Mouse (Mus musculus) cerebellum, postnatal 25 days (tissue): Measurements from ENCODE around the gene Adamts13.

Experiments used
- DNase-seq, 2 experiments: peaks; one replicate each; pipeline ENCODE4 v3.0.0; 2021; ENCODE audit warnings: mixed read lengths in 2 of 2

The Adamts13 gene

DNA sequence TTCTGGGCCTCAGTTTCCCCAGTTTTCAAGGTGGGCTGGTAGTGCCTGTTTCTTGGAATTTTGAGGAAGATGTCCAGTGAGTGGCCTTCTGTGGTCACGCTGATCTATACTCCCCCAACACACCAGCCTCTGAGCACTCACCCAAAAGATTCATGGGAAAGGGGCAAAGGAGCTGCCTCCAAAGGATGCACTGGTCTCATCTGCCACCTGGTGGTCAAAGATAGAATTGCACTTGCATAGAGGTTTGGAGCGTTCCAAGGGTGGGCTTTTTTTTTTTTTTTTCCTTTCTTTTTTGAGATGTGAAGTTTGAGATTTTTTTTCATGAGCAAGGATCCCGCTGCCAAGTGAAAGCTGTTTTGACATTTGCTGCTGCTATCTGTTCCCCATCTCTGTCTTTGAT lies 65.4 kb downstream of the Adamts13 start:
- DNase-seq, result peak; percentile 65 to 86

- peak; percentile 34 to 53 for DNase-seq
These were observed 66.1 kb downstream of the Adamts13 start for GRCm38 (mm10) chr2:27039286-27039685.

DNA sequence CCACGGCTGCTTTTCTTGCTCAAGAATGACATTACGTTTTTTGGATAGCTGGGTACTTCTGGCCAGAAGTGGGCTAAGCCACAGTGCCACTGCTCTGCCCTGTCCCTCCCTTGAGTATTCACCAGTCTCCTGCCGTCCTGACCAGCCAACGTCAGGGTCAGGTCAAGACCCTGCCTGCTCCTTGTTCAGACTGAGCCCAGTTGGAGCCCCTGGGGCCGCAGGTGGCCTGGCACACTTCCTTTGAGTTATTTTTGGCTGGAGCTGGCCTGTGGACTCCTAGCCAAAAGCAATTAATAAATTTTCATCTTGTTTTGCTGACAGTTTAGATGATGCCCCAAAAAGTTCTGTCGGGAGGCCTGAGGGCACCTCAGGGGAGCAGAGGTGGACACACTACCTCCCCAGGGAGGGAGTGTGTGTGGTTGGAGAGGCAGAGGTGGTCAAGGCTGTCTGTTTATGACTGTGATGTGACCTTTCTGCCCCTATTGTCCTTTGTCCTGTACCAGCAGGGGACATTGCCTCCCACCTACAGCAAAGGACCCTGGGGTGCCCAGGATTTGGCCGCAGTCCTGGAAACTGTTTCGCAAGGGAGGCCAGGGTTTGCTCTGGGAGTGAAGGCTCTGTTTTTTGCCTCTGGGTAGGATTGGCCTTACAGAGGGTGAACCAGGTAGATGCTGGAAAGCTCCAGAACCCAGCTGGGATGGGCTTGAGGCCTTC lies 69.1 kb downstream of the Adamts13 start:
- DNase-seq, result no peak

DNA sequence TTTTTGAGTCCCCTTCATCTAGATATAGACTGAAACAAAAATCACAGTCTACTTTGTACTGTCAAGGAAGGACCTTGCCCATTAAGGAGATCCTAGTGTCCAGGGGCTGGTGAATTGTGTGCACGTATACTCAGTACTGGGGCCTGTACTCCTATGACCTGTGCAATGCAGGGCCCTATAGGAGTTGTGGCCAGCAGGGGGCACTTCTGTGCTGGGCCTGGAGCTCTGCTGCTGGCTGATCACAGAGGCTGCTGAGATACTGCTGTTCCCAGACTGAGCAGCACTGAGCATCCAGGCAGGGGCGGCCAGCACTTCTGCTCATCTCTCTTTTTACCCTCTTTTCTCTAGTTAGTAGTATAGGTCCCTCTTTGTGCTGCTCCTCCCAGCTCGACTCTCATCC lies 70.2 kb downstream of the Adamts13 start:
- peak; percentile 85 to 93 for DNase-seq

GRCm38 (mm10) chr2:27044166-27044565 lies 71.0 kb downstream of the Adamts13 start:
- DNase-seq, result no peak

GRCm38 (mm10) chr2:27044641-27045040 lies 71.4 kb downstream of the Adamts13 start:
- no peak for DNase-seq

GRCm38 (mm10) chr2:27045979-27046770 lies 73.0 kb downstream of the Adamts13 start:
- no peak for DNase-seq

GRCm38 (mm10) chr2:27049408-27049807 lies 76.2 kb downstream of the Adamts13 start:
- DNase-seq, result no peak

- no peak for DNase-seq
These were observed 85.0 kb downstream of the Adamts13 start for GRCm38 (mm10) chr2:27058251-27058650.

DNA sequence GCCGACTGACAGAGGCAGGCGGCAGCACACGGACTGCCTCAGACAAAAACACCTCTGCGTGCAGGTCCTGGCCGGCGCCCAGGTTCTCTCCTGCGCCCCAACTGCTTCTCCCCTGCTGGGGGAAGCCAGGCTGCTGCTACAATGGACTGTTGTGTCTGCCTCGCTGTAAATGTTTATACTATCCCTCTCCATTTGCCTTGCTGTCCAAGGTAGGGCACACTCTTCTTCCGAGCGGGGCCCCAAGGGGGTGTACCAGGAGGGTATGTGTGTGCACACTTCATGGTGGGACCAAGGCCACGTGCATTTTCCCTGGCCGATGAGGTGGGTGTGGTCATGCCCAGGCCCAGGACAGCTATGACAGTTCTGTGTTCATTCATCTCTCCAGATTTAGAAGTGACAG lies 85.5 kb downstream of the Adamts13 start:
- DNase-seq, result peak in 1 of 2 experiments; percentile 51

DNA sequence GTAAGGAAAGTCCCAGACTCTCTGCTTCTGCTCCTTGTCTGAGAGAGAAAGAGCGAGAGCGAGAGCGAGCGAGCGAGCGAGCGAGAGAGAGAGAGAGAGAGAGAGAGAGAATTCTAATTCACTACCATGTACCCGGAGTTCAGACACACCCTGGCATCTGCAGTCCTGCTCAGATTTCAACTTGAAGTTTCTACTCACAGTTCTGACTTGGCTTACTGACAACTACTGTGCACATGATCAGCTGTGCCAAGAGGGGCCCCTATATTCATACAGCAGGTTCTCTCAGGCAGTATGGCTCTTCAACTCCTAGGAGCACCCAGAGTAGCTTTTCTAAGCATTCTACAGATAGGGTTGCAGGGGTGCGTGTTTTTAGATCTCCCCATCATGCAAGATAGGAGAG lies 86.0 kb downstream of the Adamts13 start:
- DNase-seq, result no peak
